Mouse (Mus musculus): ENCODE measurements at regions not wholly inside any gene's neighbourhood (a gene's known extent, or its start where the extent isn't known, plus 50 kb on each side); places are given as distances from the start of the nearest gene placed in this dataset.

- Histone ChIP-seq H3K9ac (ENCODE audit: low read depth, low read length) (no peak overlapping the region), H3K27me3 (ENCODE audit: control insufficient read depth, insufficient read depth, low read length) (no peaks in the 10 kb centered on the region; the same call in 1 of the 2 replicates), H3K36me3 (ENCODE audit: control insufficient read depth, insufficient read depth, low read length) (no peaks in the 10 kb centered on the region), H3K4me1 (ENCODE audit: control insufficient read depth, insufficient read depth, low read length) (no peaks in the 10 kb centered on the region), H3K79me2 (replicated peaks; ENCODE audit: control insufficient read depth, insufficient read depth, low read length) (no peaks in the 10 kb centered on the region), H3K4me3 (no peak overlapping the region), H3K27ac (no peak overlapping the region)
- no peak for TF ChIP-seq CTCF (IDR thresholded peaks at IDR 0.05)
- no peak for TF ChIP-seq EP300 (IDR thresholded peaks at IDR 0.05; ENCODE audit: insufficient read depth, low read depth, low read length)
- no peak for TF ChIP-seq POLR2A (IDR thresholded peaks at IDR 0.05; ENCODE audit: insufficient read depth, low read depth, low read length)
- no peak for DNase-seq
- intact Hi-C loops (cut with DNase I), result no loop called here
- WGBS, result 53% methylated on average over 6 of the region's 6 CpGs
Observed at GRCm38 (mm10) chr7:73856908-73857307, 116.8 kb downstream of the Fam174b start.

DNA sequence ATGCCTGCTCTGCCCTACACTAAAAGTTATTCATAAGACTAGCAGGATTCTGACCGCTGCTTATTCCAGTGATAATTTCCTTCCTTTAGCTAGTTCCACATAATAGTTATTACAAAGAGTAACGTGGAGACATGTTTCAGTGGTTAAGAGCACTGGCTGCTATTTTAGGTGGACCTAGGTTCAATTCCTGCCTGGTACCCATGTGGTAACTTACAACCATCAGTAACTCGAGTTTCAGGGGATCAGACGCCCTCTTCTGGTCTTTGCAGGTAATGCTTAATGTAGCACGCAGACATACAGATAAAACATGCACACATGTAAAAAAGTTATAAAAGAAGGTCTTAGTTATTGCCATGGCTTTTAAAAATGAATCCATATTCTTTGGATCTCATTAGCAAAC lies 125.0 kb downstream of the Fam174b start:
- Histone ChIP-seq H3K4me3 (no peak overlapping the region), H3K9ac (ENCODE audit: low read depth, low read length) (no peak overlapping the region), H3K27me3 (ENCODE audit: control insufficient read depth, insufficient read depth, low read length) (no peaks in the 10 kb centered on the region), H3K4me1 (ENCODE audit: control insufficient read depth, insufficient read depth, low read length) (no peaks in the 10 kb centered on the region), H3K79me2 (replicated peaks; ENCODE audit: control insufficient read depth, insufficient read depth, low read length) (no peaks in the 10 kb centered on the region), H3K36me3 (ENCODE audit: control insufficient read depth, insufficient read depth, low read length) (no peaks in the 10 kb centered on the region), H3K27ac (no peak overlapping the region)
- TF ChIP-seq CTCF (IDR thresholded peaks at IDR 0.05) (peak; percentile 11; the same call in 1 of the 2 replicates), EP300 (IDR thresholded peaks at IDR 0.05; ENCODE audit: insufficient read depth, low read depth, low read length) (no peak)
- DNase-seq, result no peak
- WGBS, result 60% methylated on average over 5 of the region's 5 CpGs
- intact Hi-C loops (cut with DNase I), result no loop called here

DNA sequence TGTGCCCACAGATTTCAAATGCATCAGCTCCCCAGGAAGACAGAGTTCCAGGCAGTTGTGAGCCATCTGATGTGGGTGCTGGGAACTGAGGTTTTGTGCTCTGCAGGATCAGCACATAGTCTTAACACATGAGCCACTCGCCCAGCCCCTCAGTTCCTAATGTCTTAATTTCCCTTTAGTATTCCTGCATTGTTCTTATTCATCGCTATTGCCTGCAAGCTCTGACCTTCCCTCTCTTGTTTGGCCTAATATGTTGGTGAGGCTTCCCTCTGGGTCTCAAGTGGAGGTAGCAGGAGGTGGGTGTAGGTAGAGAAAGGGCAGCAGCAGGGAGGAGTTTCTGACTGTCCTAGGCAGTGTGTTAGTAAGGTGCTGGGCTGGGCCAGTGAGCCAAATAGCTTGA lies 132.1 kb downstream of the Fam174b start:
- WGBS, result 81% methylated on average over 2 of the region's 2 CpGs
- intact Hi-C loops (cut with DNase I), result no loop called here

GRCm38 (mm10) chr7:73881252-73882042 lies 132.0 kb downstream of the St8sia2 start:
- no peak overlapping the region for H3K9ac ChIP-seq (ENCODE audit: low read depth, low read length)
- 0 out of 2 replicates have a peak, but pooled peaks cover 2% of the 10 kb centered on the region for H3K27me3 ChIP-seq (ENCODE audit: control insufficient read depth, insufficient read depth, low read length)
- no peaks in the 10 kb centered on the region for H3K79me2 ChIP-seq (replicated peaks; ENCODE audit: control insufficient read depth, insufficient read depth, low read length)
- WGBS, result 94% methylated on average over 13 of the region's 13 CpGs
- intact Hi-C loops (cut with DNase I), result no loop called here
- no peak for DNase-seq
- H3K36me3 ChIP-seq (ENCODE audit: control insufficient read depth, insufficient read depth, low read length), result no peaks in the 10 kb centered on the region
- TF ChIP-seq EP300 (IDR thresholded peaks at IDR 0.05; ENCODE audit: insufficient read depth, low read depth, low read length), result no peak
- TF ChIP-seq CTCF (IDR thresholded peaks at IDR 0.05), result no peak
- no peak for TF ChIP-seq POLR2A (IDR thresholded peaks at IDR 0.05; ENCODE audit: insufficient read depth, low read depth, low read length)
- H3K4me3 ChIP-seq, result no peak overlapping the region
- H3K27ac ChIP-seq, result no peak overlapping the region
- no peaks in the 10 kb centered on the region for H3K4me1 ChIP-seq (ENCODE audit: control insufficient read depth, insufficient read depth, low read length)

More for the DNA sequence above, 132.1 kb downstream of the Fam174b start:
- no peaks in the 10 kb centered on the region for H3K27me3 ChIP-seq (ENCODE audit: control insufficient read depth, insufficient read depth, low read length)
- no peak for DNase-seq
- TF ChIP-seq POLR2A (IDR thresholded peaks at IDR 0.05; ENCODE audit: insufficient read depth, low read depth, low read length) (no peak), CTCF (IDR thresholded peaks at IDR 0.05) (no peak), EP300 (IDR thresholded peaks at IDR 0.05; ENCODE audit: insufficient read depth, low read depth, low read length) (no peak)
- no peak overlapping the region for H3K27ac ChIP-seq
- no peaks in the 10 kb centered on the region for H3K4me1 ChIP-seq (ENCODE audit: control insufficient read depth, insufficient read depth, low read length)
- no peaks in the 10 kb centered on the region for H3K36me3 ChIP-seq (ENCODE audit: control insufficient read depth, insufficient read depth, low read length)
- no peaks in the 10 kb centered on the region for H3K79me2 ChIP-seq (replicated peaks; ENCODE audit: control insufficient read depth, insufficient read depth, low read length)
- no peak overlapping the region for H3K9ac ChIP-seq (ENCODE audit: low read depth, low read length)
- no peak overlapping the region for H3K4me3 ChIP-seq

DNA sequence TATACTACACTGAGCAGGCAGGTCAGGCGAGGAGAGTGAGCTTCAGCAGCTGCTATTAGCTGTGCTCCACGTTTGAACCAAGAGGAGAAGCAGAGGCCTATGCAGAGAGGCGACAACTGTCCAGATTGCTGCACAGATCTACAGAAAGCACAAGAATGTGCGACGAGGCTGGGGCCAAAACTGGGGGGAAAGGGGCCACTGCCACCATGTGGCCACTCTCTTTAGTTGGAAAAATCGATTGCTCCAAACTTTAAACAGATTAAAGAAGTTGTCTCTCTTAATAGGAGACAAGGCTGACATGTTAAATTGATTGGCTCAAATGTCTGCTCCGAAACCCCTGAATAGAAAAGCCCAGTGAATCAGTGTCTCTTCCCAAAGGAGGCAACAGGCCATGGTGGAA lies 127.3 kb downstream of the St8sia2 start:
- 0 out of 2 replicates have a peak, but pooled peaks cover 2% of the 10 kb centered on the region for H3K27me3 ChIP-seq (ENCODE audit: control insufficient read depth, insufficient read depth, low read length)
- no peak for TF ChIP-seq POLR2A (IDR thresholded peaks at IDR 0.05; ENCODE audit: insufficient read depth, low read depth, low read length)
- TF ChIP-seq EP300 (IDR thresholded peaks at IDR 0.05; ENCODE audit: insufficient read depth, low read depth, low read length), result no peak
- TF ChIP-seq CTCF (IDR thresholded peaks at IDR 0.05), result no peak

More for the DNA sequence above, 127.3 kb downstream of the St8sia2 start:
- Histone ChIP-seq H3K4me1 (ENCODE audit: control insufficient read depth, insufficient read depth, low read length) (no peaks in the 10 kb centered on the region), H3K4me3 (no peak overlapping the region), H3K27ac (no peak overlapping the region), H3K9ac (ENCODE audit: low read depth, low read length) (no peak overlapping the region), H3K36me3 (ENCODE audit: control insufficient read depth, insufficient read depth, low read length) (no peaks in the 10 kb centered on the region), H3K79me2 (replicated peaks; ENCODE audit: control insufficient read depth, insufficient read depth, low read length) (no peaks in the 10 kb centered on the region)
- 57% methylated on average over 7 of the region's 7 CpGs for WGBS
- intact Hi-C loops (cut with DNase I), result no loop called here
- no peak for DNase-seq
